Mouse (Mus musculus) liver, adult (tissue): ENCODE measurements around the gene Asb10.

Experiments
- GATA4 ChIP-seq: IDR thresholded peaks from 2 replicates; pipeline ENCODE4 v1.6.1; 2014; ENCODE audit warnings: mild to moderate bottlenecking, low read length; ENCODE audit not compliant: insufficient replicate concordance

Gene Asb10

GRCm38 (mm10) chr5:24550598-24551316 is 10.0 kb upstream of the Asb10 start:
- TF ChIP-seq GATA4 = no peak

GRCm38 (mm10) chr5:24542643-24543042 is 1.9 kb upstream of the Asb10 start:
- no peak for TF ChIP-seq GATA4

DNA sequence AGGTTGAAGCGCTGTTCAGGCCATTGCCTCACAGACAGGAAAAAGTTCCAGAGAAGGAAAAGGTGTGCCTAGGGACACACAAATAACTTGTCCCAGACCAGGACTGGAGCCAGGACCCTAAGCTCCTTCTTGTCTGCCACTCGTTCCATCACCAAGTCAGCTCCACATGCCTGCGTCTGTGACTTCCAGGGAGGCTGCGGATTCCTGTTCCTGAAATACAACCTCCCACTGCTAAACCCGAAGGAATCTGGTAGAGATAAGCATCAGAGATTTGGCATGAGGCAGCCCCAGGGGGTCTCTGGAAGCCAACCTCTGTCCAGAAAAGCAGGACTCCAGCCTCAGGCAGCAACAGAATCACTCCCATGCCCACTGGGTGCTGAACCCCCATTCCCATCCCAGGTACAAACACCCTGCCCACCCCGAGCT is 379 bp upstream of the Asb10 start:
- TF ChIP-seq GATA4 = no peak

DNA sequence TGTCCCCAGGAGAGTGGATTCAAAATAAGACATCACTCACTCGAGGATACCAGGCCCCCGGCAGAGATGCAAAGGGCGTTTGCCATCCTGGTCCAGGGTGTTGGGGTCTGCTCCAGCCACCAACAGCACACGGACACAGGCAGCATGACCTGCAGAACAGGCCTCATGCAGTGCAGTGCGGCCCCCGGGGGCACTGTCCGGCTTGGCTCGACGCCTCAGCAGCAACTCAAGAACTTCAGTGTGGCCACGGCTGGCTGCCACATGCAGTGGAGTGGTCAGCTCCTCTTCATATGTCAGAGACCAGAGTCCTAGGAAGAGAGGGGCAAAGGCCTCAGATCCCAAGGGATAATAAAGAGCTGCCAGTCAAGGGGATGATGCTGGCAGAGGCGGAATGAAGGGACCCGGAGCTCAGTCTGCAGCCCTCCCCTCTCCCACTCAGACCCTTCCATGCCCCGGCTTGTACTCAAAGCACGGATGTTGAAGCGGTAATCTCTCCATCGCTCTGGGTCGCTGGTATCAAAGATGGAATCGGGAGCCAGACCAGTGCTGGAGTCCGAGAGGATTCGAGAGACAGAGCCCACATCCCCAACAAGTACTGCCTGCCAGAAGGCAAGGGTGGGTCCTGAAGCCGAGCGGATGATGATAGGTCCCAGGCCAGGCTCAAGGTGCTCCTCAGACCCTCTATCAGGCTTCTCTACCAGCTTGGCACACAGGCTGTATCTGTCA is 1.0 kb downstream of the Asb10 start:
- no peak for TF ChIP-seq GATA4

- TF ChIP-seq GATA4 = no peak
Observed at GRCm38 (mm10) chr5:24537618-24538017, 3.2 kb downstream of the Asb10 start.

GRCm38 (mm10) chr5:24536511-24536910 is 4.3 kb downstream of the Asb10 start:
- TF ChIP-seq GATA4 = no peak

DNA sequence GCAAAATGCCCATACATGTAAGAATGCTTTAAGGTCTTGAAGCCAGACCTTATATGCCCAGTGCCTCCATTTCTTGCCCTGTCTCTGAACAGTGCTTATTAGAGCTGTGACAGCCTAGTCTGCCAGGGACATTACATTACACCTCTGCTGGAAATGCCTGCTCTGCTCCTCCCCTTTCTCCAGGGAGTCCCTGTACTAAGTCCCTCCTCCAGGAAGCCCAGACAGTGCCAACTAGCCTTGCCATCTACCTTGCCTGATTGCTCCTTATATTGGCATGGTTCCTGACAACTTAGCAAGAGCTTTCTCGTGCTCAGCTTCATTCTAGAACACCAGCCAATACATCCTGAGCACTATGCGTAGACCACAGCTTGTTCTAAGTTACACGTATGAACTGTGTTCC is 5.0 kb downstream of the Asb10 start:
- no peak for TF ChIP-seq GATA4

GRCm38 (mm10) chr5:24534292-24534691 is 6.5 kb downstream of the Asb10 start:
- no peak for TF ChIP-seq GATA4

DNA sequence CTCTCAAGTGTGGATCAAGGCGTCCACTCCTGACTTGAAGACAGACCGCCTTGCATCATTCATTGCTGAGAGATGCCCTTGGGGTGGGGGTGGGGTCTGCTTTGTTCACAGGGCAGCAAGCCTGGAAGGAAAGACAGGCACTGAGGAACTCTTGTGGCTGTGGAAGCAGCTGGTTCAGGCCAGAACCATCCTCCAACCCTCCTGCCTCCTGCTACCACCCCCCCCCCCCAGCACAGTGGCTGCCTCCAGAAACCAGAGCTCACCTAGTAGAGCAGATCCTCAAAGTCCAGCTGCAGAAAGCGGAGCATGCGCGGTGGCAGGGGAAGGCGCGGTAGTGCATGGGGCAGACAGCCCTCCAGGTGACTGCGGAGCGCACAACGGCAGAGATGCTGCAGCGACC is 7.4 kb downstream of the Asb10 start:
- TF ChIP-seq GATA4 = no peak

GRCm38 (mm10) chr5:24530042-24530689 is 10.6 kb downstream of the Asb10 start:
- TF ChIP-seq GATA4 = no peak

GRCm38 (mm10) chr5:24527780-24528179 is 13.0 kb downstream of the Asb10 start:
- TF ChIP-seq GATA4 = no peak

DNA sequence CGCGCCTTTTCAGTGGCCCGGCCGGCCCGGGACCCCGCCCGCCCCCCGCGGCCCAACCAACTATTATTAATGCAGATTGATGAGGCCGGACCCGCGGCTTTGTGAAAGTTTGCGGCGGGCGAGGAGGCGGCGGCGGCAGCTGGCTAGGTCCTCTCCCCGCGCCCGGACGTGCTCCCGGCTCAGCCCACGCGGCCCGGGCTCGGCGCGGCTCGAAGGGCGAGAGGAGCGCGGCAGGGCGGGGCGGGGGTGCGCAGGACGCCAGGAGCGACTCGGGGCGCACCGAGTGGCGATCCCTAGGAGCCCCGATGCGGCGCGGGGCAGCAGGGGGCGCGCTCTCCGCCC is 13.9 kb downstream of the Asb10 start, which contains the start of gene Gbx1:
Gbx1 (minus strand) TSS at position 314 of the 342 bp plus-strand sequence.
- no peak for TF ChIP-seq GATA4

GRCm38 (mm10) chr5:24526190-24526888 is 14.4 kb downstream of the Asb10 start:
- no peak for TF ChIP-seq GATA4

DNA sequence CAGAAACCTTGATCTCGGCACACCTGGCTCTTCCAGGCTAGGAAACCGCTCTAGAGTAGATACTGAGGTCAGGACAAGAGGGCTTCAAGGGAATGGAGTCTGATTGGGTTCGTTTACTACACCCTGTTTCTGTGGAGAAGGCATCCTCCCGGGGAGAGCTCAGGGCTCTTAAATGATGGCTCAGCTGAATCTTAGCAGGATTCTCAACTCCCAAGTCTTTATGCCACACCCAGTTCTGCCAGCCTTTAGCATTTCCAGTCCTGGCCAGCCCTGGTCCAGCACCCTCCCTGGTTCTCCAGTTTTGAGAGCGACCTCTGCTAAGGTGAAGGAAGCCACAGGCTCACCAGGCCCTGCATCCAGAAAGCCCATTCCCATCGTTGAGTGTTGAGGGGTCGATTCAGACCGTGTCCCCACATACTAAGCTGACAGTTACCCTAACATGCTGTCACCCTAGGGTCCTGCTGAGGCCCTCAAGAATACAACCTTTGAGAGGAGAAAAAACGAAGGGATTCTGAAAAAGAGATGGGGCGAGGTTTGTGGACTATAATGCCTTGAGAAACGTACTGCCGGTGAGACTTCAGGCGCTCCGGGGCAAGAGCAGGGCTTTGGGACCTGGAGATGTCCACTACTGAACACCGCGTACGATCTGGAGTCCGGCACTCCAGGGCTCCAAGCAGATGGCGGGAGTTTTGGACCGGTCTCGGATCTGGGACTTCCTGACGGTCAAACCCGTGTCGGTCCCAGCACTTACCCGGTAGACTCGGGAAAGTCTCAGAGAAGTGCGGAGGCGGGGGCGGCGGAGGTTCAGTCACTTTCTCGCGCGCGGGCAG is 15.2 kb downstream of the Asb10 start:
- no peak for TF ChIP-seq GATA4

GRCm38 (mm10) chr5:24524522-24524921 is 16.3 kb downstream of the Asb10 start:
- no peak for TF ChIP-seq GATA4
